Mouse (Mus musculus): ENCODE results near the gene Abhd14a. TPM values are rescaled to one million over a fixed set of nuclear protein-coding genes. Genes with fewer than 3 reads are reported as not detected.

Gene Abhd14a
- total and polyA plus RNA-seq, 2 experiments from 2014 or later = 54.4 to 84.1 TPM

GRCm38 (mm10) chr9:106469776-106470175 lies 22.3 kb upstream of the Abhd14a start:
- ATAC-seq (no peak), DNase-seq (no peak)
- no peaks in the 10 kb centered on the region for H3K36me3 ChIP-seq (ENCODE audit: insufficient read depth)

DNA sequence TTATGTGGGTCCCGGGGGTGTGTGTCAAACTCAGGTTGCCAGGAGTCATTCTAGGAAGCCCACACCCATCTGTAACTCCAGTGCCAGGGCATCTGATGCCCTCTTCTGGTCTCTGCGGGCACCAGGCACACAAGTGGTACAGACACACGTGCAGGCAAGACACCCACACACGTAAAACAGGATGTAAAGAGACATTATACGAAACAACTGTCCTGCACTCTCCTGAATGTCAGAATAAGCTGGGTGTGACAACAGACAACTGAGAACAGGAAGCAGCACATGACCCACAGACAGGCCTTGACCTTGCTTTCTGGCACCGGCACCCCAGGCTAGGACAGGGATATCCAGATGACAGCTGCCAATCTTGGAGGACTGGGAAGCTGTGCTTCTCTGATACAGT lies 21.8 kb upstream of the Abhd14a start:
- Histone ChIP-seq H3K4me2 (ENCODE audit: low read depth) (no peak overlapping the region), H3K36me3 (ENCODE audit: insufficient read depth) (0 out of 2 replicates have a peak, but pooled peaks cover 3% of the 10 kb centered on the region), H3K27ac (ENCODE audit: low read depth, low read length) (no peak overlapping the region), H3K9ac (no peak overlapping the region), H3K27me3 (ENCODE audit: insufficient read depth, low read length) (no peaks in the 10 kb centered on the region), H3K9me3 (ENCODE audit: low read length) (no peaks in the 10 kb centered on the region), H3K4me3 (ENCODE audit: low read depth, low read length) (no peak overlapping the region), H3K4me1 (ENCODE audit: insufficient read depth) (peaks cover 7% of the 10 kb centered on the region; the same call in 1 of the 2 replicates)
- no peak for TF ChIP-seq CTCF (IDR thresholded peaks at IDR 0.05; ENCODE audit: low read depth)
- ATAC-seq (no peak), DNase-seq (no peak)
- WGBS = 81% methylated on average over 6 of the region's 6 CpGs

More at GRCm38 (mm10) chr9:106469776-106470175, 22.3 kb upstream of the Abhd14a start:
- Histone ChIP-seq H3K4me3 (ENCODE audit: low read depth, low read length) (no peak overlapping the region), H3K27ac (ENCODE audit: low read depth, low read length) (no peak overlapping the region), H3K9me3 (ENCODE audit: low read length) (no peaks in the 10 kb centered on the region), H3K9ac (no peak overlapping the region), H3K4me1 (ENCODE audit: insufficient read depth) (peaks cover 7% of the 10 kb centered on the region; the same call in 1 of the 2 replicates), H3K4me2 (ENCODE audit: low read depth) (no peak overlapping the region), H3K27me3 (ENCODE audit: insufficient read depth, low read length) (no peaks in the 10 kb centered on the region)
- no peak for TF ChIP-seq CTCF (IDR thresholded peaks at IDR 0.05; ENCODE audit: low read depth)
- WGBS = 69% methylated on average over 9 of the region's 9 CpGs

GRCm38 (mm10) chr9:106467746-106468145 lies 20.3 kb upstream of the Abhd14a start:
- WGBS = 87% methylated on average over 7 of the region's 7 CpGs

DNA sequence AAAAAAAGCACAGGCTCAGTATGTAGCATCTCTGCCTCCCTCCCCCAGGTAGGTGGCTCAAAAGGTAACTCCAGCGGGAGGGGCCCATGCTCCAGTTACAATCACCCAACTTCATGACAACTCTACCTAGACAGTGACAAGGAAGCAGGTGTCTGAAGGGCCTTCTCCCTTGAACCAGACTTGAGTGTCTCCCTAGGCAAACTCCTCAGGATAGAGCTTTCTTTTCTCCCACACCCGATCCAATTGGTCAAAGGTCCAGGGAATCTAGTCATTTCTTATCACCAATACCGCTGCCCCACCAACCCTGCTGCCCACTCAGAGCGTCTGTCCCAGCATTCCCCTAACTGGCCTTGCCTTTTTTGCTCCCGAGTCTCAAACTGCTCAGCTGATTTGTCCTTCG lies 19.2 kb upstream of the Abhd14a start:
- no peak for ATAC-seq
- Histone ChIP-seq H3K27ac (ENCODE audit: low read depth, low read length) (no peak overlapping the region), H3K9me3 (ENCODE audit: low read length) (no peaks in the 10 kb centered on the region), H3K36me3 (ENCODE audit: insufficient read depth) (peaks cover 27% of the 10 kb centered on the region), H3K27me3 (ENCODE audit: insufficient read depth, low read length) (no peaks in the 10 kb centered on the region), H3K4me3 (ENCODE audit: low read depth, low read length) (no peak overlapping the region), H3K9ac (no peak overlapping the region), H3K4me2 (ENCODE audit: low read depth) (no peak overlapping the region), H3K4me1 (ENCODE audit: insufficient read depth) (peaks cover 7% of the 10 kb centered on the region; the same call in 1 of the 2 replicates)
- no peak for DNase-seq
- no peak for TF ChIP-seq CTCF (IDR thresholded peaks at IDR 0.05; ENCODE audit: low read depth)
- WGBS = 94% methylated on average over 6 of the region's 6 CpGs

More at GRCm38 (mm10) chr9:106467746-106468145, 20.3 kb upstream of the Abhd14a start:
- TF ChIP-seq CTCF (IDR thresholded peaks at IDR 0.05; ENCODE audit: low read depth) = no peak
- Histone ChIP-seq H3K4me2 (ENCODE audit: low read depth) (no peak overlapping the region), H3K9ac (no peak overlapping the region), H3K36me3 (ENCODE audit: insufficient read depth) (peaks cover 18% of the 10 kb centered on the region), H3K4me3 (ENCODE audit: low read depth, low read length) (no peak overlapping the region), H3K4me1 (ENCODE audit: insufficient read depth) (peaks cover 7% of the 10 kb centered on the region; the same call in 1 of the 2 replicates), H3K9me3 (ENCODE audit: low read length) (no peaks in the 10 kb centered on the region), H3K27ac (ENCODE audit: low read depth, low read length) (no peak overlapping the region), H3K27me3 (ENCODE audit: insufficient read depth, low read length) (no peaks in the 10 kb centered on the region)
- DNase-seq (no peak), ATAC-seq (no peak)

GRCm38 (mm10) chr9:106465571-106466200 lies 18.2 kb upstream of the Abhd14a start, which contains the start of gene Gpr62:
Gpr62 (minus strand) TSS chr9:106465938.
- Histone ChIP-seq H3K4me1 (ENCODE audit: insufficient read depth) (peaks cover 7% of the 10 kb centered on the region; the same call in 1 of the 2 replicates), H3K9ac (peak within 1 kb of the TSS; percentile 81), H3K4me2 (ENCODE audit: low read depth) (peak within 1 kb of the TSS; percentile 99), H3K9me3 (ENCODE audit: low read length) (no peaks in the 10 kb centered on the region), H3K4me3 (ENCODE audit: low read depth, low read length) (peak within 1 kb of the TSS; percentile 54), H3K27ac (ENCODE audit: low read depth, low read length) (peak within 1 kb of the TSS; percentile 82), H3K27me3 (ENCODE audit: insufficient read depth, low read length) (no peaks in the 10 kb centered on the region), H3K36me3 (ENCODE audit: insufficient read depth) (peaks cover 35% of the 10 kb centered on the region)
- 20% methylated on average over 26 of the region's 26 CpGs for WGBS
- TF ChIP-seq CTCF (IDR thresholded peaks at IDR 0.05; ENCODE audit: low read depth) = no peak
- ATAC-seq (peak; percentile 47), DNase-seq (peak; percentile 59)

- Histone ChIP-seq H3K27me3 (ENCODE audit: insufficient read depth, low read length) (no peaks in the 10 kb centered on the region), H3K9me3 (ENCODE audit: low read length) (no peaks in the 10 kb centered on the region), H3K27ac (ENCODE audit: low read depth, low read length) (peak overlapping the region; percentile 82), H3K4me3 (ENCODE audit: low read depth, low read length) (peak overlapping the region; percentile 54), H3K4me1 (ENCODE audit: insufficient read depth) (peaks cover 7% of the 10 kb centered on the region; the same call in 1 of the 2 replicates), H3K4me2 (ENCODE audit: low read depth) (peak overlapping the region; percentile 99), H3K36me3 (ENCODE audit: insufficient read depth) (peaks cover 37% of the 10 kb centered on the region), H3K9ac (peak overlapping the region; percentile 81)
- ATAC-seq (peak; percentile 85), DNase-seq (peak; percentile 87)
- peak; percentile 15; the same call in 1 of the 2 replicates for TF ChIP-seq CTCF (IDR thresholded peaks at IDR 0.05; ENCODE audit: low read depth)
- WGBS = 3% methylated on average over 76 of the region's 99 CpGs
These were observed 17.5 kb upstream of the Abhd14a start for GRCm38 (mm10) chr9:106464751-106465541.
